Mouse (Mus musculus) left cerebral cortex, postnatal 36 days (tissue): Measurements from ENCODE around the gene Mrpl55. TPM values are rescaled to one million over a fixed set of nuclear protein-coding genes. Genes with fewer than 3 reads are reported as not detected.

Experiments
- DNase-seq, 2 experiments: peaks; one replicate each; pipeline ENCODE4 v3.0.0; 2021 to 2022; ENCODE audit warnings: low spot score in 2 of 2, mixed read lengths in 1 of 2
- intact Hi-C: fragments of 180-260 bp; cut with DNase I; formaldehyde crosslinking; loops from one replicate; pipeline ENCODE4 v1.15.1; 2025
- total RNA-seq, 2 experiments: library from RNA; stranded (reverse); gene quantifications; 2 replicates each; pipeline ENCODE4 v1.2.3; 2021

The Mrpl55 gene
- total RNA-seq = 10 to 100 TPM; 33.5 to 39.2 TPM

DNA sequence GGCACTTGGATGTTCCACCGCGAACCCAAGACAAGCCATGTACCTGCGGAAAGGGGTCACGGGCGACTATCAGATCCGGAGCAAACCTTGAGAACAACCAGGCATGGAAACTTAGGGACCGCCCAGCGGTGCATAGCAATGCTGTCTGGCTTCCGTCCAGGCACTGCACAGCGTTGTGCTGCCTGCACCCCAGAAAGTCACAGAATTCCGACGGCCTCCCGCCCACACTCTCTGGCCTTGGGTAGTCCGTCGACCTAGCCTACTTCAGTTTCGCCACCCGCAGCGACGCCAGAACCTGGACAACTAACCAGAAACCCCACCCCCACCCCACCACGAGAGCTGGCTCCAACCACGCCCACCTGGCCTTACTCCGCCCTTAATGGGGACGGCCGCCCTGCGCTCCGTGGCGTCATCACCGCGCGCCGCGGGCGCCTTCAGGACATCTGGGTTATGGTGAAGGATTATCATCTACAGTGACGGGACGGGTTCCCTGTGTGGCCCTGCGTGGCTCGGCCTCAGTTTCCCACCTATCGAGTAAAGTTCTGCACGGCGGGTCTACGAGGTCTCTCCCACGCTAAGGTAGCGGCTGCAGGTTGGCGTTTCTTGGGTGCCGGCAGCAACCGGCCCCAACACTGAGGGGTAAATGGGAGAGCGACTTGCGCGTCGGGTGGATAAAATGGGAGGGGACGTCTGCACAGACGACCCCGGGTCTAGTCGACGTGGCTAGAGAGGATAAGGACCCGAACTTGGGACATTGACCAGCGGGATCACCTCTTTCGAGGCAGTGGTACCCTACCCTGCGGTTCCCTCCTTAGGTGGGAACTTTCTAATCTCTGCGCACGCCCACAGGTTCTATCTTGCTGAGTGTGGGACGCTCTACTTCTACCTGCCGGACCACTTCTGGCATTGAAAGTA, at the start of gene Mrpl55:
Gene Mrpl55, plus strand, starts transcription at position 406 of the 915 bp plus-strand sequence.
- intact Hi-C loops = no loop called here
- DNase-seq = peak; percentile 92

DNA sequence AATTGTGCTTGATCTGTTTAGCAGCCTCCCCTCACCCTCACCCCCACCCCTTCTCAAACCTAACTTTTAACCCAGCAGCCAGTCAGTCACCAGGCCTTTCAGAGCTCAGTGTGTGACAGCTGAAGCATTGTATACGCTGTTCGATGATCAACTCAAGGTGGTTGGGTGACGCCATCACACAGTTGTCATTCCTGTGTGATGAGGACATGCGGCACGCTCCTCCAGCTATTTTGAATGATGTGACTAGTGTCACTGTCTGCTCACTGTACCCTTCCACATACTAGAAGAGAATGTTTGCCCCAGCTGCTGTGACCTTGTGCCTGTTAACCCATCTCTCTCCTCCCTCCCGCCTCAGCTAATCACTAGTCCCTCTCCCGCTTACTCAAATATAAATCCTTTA, 48.1 kb upstream of the Mrpl55 start:
- DNase-seq = no peak
- intact Hi-C loops = no loop called here

DNA sequence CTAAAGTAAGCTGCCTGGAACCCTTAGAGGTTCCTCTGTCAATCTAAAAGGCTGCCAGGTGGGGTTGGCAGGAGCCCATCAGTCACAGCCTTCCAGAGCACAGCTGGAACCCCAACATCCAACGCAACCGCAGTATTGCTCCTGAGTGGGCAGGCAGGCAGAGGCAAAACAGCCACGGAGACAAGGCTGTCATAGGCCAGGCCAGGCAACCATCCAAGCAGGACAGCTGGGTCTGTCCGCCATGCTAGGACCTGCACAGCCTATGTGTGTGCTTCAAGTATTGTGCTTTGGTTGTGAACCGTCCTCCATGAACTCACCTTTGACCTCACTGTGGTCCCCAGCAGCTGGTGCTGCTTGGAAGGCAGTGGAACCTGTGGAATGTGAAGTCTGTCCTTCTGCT, 46.4 kb upstream of the Mrpl55 start:
- intact Hi-C loops = no loop called here
- no peak for DNase-seq

DNA sequence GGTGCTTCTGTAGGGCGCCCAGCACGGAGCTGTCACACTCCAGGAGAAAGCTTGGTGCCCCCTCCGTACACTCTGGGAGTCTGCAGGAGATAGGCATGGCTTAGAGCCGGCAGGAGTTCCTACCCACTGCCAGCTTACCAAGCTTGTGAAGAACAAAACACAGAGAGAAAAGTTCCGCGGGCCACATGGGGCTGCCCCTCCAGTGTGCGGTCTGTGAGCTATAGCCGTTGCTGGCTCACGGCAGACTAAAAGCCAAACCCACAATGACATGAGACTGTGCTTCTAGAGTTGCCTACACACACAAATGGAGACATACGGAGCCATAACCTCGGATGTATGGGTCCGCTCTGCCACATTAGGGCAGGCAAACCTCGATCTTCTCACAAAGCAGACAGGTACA, 43.2 kb upstream of the Mrpl55 start:
- DNase-seq = no peak
- intact Hi-C loops = no loop called here

DNA sequence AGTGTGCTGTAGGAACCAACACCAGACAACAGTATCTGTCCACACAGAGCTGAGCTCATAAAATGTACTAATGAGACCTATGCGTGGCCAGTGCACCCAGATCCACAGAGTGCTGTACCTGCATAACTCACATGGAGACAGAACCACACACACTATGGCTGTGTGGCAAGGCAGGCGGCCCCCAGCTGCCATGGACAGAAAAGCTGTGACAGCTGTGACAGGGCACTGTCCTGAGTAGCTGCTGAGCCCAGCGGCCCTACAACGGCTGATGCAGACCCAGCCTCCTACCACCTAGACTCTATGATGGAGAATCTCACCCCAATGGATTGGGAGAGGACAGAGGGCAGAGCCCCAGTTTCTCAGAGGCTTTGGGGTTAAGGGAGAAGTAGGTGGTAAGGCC, 42.7 kb upstream of the Mrpl55 start:
- DNase-seq = no peak
- intact Hi-C loops = no loop called here

DNA sequence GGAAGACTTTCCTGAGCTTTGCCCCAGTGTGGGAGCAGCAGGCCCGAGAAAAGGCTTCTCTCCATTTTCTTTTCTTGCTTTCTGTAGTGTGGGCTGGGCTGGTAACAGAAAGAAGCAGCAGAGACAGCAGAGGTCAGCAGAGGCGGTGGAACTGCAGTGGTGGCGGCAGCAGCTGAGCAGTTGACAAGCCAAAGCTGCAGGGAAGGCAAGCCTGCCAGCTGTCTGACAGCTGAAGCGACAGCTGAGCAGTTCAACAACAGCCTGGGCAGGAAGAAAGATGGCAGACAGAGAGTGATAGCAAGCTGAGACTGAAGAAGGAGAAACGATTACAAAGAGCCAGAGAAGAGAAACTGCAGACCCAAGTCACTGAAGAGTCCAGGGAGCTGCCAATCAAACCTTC, 40.9 kb upstream of the Mrpl55 start:
- DNase-seq = no peak
- intact Hi-C loops = no loop called here

DNA sequence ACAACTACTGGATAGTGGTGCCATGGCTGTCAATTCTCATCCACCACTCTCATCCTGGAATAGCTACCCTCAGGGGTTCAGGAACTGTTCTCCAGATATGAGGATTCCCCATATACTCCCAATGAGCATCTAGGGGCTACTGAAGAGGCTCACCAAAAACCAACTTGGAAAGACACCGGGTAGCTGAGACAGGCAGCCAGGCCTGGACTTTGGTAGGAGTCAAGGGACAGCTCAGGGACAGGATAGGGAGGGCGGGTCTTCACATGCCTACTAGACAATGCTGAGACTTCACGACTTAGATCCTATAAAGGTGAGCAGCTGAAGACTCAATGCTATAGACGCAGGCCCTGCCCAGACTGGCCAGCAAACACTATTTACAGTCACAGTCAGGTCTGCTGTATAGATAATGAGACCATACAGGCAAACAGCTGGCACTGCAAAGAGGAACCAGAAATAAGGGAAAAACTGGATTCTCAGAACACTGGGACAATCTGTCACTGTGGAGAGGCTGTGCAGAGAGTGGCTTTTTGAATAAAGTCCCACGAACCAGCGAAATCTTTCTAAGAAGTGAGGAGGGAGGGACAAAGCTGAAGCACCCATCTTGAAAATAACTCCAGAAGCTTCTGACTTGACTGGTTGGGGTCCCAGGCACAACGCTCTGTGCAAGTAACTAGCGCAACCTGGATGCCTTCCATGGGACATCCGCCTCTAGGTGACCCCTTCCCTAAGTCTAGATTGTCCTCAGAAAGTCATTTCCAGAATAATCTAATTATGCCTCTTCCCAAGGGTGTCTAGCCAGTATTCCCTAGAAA, 39.6 kb upstream of the Mrpl55 start:
- DNase-seq = no peak
- intact Hi-C loops = no loop called here

DNA sequence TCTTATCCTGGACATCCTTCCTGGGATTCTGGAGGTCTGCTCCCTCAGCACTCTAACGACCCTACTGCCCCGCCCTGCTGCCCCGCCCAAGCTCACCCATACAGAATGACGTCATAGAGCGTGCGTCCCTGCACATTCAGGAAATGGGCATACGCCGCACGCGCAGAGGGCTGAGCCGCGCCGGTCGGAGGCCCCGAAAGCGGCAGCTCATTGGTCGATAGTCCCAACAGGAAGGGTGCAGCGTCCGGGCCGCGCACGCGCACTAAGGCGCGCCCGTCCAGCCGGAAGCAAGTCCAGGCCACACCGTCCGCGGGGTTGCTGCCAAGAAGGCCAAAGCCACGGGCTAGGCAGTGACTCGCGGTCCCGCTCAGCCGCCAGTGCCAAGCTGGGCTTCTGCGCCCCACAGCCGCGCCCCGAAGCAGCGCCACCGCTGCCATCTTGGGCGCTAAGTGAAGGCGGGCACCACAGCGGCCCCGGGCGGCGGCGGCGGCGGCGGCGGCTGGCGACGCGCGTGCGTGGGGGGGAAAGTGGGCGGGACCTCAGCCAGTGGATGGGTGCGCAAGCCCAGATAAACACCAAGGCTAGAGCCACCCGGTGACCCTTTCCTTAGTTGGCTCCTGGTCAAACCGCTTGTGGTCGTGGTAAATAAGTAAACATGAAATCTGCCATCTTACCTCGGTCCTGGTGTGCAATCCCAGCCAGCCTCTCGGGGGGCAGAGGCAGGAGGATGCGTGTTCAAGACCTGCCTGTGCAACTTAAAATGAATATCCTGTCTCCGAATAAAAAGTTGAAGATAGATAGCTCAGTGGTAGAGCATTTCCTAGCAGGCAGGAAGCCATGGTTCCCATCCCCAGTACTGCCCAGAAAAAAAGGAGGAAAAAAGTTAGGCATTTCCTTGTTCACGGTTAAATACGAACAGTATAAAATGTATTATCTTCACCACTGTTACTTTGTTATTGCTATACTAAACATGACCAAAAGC, 38.7 kb upstream of the Mrpl55 start, which contains the start of gene Iba57:
Gene Iba57, minus strand, starts transcription at position 485 of the 982 bp plus-strand sequence.
- DNase-seq = peak; percentile 99 to 100
- intact Hi-C loops = no loop called here

DNA sequence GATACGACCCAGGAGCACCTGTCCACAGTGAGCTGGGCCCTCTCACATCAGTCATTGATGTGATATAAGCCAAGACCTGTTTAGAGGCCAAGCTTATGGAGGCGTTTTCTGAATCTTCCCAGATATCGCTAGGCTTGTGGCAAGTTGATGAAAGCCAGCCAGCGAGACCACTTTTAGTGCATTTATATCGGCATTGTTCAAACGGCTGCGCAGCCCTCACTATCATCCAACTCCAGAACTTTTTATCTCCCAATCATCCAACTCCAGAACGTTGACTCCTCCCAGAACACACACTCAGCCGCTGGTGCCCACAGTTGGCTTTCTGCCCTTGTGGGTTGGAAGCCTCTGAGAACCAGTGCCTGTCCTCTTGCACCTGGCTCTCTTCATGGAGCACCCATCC, 37.9 kb upstream of the Mrpl55 start:
- no peak for DNase-seq
- intact Hi-C loops = no loop called here

DNA sequence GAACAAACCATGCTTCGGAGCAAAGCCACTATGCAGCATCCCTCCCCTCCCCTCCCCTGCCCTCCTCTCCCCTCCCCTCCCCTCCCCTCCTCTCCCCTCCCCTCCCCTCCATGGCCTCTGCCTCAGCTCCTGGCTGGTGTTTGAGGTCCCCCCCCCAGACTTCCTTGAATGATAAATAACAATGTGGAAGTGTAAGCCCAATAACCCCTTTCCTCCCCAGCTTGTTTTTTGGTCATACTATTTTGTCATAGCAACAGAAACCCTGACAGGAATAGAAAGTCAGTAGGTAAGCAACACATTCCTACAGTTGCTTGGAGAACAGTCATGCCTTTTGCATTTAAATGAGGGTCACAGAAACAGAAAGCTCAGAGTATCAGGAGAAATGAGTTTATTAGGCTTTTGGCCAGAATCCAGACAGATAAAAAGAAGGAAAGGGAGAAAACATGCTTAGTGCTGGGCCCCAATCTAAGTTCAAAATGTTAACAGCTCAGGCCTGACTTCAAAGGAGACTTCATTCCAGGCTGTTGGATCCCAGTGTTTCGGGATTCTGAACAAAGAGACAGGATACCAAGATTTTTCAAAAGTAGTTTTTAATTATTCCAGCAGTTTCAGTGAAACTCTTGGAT, 36.6 kb upstream of the Mrpl55 start:
- intact Hi-C loops = no loop called here
- DNase-seq = no peak

DNA sequence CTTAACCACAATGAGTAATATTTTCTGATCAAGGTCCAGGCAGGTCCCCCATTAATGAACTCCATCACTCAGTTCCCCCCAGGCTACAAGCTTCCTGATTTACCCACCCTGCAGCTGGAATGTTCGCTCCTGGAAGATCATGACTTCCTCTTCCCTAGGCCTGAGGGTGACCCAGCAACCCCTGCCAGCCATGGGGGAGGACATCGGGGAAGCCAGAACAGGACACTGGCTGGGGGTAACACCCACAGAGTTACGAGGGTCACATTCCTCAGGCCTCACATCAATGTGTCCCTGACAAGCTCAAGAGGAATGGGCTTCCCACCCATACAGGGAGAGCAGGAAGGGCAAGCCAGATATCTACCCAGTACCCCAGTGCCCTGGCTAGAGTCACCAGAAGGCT, 32.5 kb upstream of the Mrpl55 start:
- intact Hi-C loops = no loop called here
- DNase-seq = no peak

DNA sequence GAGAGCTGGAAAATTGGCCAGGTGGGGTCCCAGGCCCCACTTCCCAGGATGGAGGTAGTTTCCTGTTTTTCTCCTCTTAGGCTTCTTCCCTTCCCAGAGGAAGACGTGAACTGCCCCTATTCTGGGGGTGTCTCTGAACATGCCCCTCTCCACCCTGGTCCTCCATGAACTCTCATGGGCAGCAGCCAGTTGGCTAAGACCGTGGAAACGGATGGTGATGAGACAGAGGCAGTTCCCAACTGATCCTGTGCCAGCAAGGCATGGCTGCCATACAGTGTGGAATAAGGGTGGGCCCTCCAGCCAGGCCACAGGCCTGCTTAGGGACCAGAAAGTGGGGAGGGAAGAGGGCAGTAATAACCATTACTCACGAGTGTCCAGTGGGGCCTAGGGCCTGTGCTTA, 31.7 kb upstream of the Mrpl55 start:
- no peak for DNase-seq
- intact Hi-C loops = no loop called here

DNA sequence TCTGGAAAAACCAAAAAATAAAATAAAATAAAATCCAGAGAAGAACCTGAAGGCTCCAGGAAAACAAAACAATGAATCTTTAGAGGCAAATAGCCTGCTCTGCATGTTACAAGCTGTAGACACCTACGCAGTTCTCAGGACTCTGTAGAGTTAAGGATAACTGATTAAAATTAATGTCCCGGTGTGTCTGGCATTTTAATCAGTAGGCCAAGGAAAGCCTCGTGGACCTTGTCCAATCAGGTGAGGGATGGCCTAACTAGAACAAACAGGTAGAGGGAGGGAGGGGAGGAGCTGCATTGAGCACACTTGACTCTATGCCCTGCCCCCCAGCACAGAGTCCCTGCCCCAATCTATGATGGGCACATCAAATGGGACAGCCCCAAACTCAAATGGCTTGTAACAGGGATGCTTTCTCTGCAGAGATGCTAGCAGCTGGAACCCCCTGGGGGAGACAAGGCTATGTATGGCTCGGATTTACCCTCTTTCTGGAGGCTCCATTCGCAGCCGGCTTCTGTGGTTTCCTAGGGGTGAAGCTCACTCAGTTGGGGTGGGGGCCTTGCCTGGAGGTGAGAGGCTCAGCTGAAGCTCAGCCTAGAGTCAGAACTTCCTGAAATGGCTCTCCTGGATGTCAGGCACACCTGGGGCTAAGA, 28.0 kb upstream of the Mrpl55 start:
- no peak for DNase-seq
- intact Hi-C loops = no loop called here

DNA sequence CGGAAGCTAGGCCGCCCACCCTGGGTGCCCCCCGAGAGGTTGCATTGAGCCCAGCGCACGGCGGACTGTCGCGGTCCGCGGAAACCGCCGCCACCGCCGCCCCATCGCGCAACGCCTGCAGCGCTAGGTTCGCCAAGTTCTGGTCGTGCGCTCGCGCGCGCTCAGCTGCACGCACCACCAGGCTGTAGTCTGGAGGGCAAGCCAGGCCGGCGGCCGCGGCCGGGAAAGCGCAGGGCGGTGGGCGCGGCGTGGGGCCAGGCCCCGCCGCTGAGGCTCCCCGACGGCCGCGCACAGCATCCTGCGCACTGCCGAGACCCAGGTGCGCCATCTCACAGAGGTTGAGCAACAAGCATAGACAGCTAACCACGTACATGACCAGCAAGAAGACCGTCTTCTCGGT, 25.8 kb upstream of the Mrpl55 start:
- intact Hi-C loops = no loop called here
- no peak for DNase-seq

DNA sequence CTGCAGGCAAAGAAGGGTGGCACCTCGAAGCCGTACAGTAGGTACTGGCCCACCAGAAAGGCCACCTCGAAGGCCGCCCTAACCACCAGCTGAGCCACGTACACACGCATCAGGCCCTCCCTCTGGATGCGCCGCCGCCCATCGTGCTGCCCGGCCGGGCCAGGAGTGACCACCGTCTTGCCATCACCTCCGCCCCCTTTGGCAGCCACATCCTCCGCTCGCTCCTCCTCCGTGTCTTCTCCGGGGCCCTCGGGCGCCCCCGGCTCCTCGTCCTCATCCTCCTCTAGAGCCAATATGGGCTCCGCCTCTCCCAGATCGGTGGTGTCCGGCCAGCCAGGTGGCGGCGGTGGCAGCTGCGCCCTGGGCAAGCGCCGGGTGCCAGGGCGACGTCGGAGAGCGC, 25.4 kb upstream of the Mrpl55 start:
- intact Hi-C loops = no loop called here
- DNase-seq = no peak

DNA sequence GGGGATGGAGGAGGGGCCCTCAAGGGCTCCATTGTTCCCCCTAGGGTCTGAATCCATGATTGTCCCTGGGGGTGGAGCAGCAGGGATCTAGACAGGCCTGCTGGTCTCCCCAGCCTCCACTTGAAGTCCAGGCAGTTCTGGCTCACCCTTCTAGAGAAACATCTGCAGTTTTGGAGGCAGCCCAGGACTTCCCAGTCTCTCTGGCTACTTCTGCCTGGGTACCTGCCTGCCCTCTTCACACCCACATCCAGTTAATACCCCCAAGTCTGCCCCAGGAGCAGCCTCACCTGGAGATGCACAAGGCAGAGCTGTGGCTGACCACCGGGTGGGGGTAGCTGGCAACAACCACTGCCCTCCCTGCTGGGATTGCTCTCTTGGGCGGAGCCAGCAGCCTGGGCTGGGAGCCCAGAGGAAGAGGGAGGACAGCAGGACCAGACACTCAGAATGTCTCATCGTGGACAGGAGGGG, 19.4 kb upstream of the Mrpl55 start, which contains the start of gene Gjc2:
Gene Gjc2, minus strand, starts transcription at position 350 of the 468 bp plus-strand sequence.
- intact Hi-C loops = loop anchor here (5.0 kb wide), 1 partner anchor 86 kb away; no protein-coding TSS in a partner anchor
- peak in 1 of 2 experiments; percentile 43 for DNase-seq

DNA sequence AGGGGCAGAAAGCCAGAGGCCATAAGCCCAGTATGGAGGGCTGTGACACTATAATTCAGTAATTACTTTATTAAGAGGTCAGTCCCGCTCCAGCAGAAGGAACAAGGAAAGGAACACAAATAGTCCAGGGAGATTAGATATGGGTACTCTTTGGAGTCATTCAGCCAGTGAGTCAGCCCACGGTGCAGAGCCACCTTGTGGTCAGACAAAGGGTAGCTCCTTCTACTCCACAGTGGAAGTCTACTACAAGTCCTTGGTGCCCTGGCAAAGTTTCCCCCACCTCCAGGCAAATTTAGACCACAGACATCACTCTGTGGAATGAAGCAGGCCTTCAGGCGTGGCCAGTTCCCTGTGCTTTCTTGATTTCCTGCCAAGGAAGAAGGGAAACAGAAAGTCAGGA, 18.5 kb upstream of the Mrpl55 start:
- intact Hi-C loops = loop anchor here (5.0 kb wide), 1 partner anchor 87 kb away; no protein-coding TSS in a partner anchor
- peak in 1 of 2 experiments; percentile 52 for DNase-seq

DNA sequence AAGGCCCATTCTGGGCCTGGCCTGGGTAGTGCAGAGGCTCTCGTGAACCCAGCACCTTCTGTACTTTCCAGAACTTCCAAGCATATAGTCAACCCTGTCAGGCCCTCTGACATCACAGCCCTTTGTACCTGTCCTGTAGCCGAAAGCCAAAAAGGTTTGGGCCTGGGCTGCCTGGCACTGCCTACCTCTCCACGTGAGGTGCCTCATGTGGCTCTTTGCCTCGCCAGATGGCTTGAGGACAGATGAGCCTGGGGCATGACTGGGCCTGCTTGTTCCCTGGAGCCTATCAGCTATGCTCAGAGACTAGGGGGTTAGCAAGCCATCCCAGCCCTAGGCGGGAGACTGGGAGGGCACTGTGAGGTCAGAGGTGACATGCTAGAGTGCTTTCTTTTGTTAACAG, 16.8 kb upstream of the Mrpl55 start:
- DNase-seq = no peak
- intact Hi-C loops = no loop called here
